Mouse (Mus musculus): Measurements from ENCODE around the gene Hdgfl2.

GRCm38 (mm10) chr17:56131814-56132213, 52.4 kb downstream of the Hdgfl2 start:
- TF ChIP-seq CTCF (conservative IDR thresholded peaks at IDR 0.05 in 1 of 2, IDR thresholded peaks at IDR 0.05 in 1 of 2; ENCODE audit: low read depth in 2 of 2, low read length in 2 of 2) (peak; percentile 45 to 74; a peak in 3 of 4 replicates), ZKSCAN1 (IDR thresholded peaks at IDR 0.05; ENCODE audit: borderline replicate concordance, low read depth, low read length) (no peak), MAX (IDR thresholded peaks at IDR 0.05; ENCODE audit: low read length) (no peak), ETS1 (conservative IDR thresholded peaks at IDR 0.05; ENCODE audit: low read depth, low read length) (no peak), POLR2AphosphoS2 (IDR thresholded peaks at IDR 0.05; ENCODE audit: low read depth, low read length) (no peak), POLR2A (IDR thresholded peaks at IDR 0.05; ENCODE audit: low read depth, low read length) (no peak)
